Mouse (Mus musculus) olfactory bulb, adult 2 months (tissue): ENCODE results near the gene Gm21974.

Experiments
- CTCF ChIP-seq: fragments of 200-500 bp; IDR thresholded peaks from 2 replicates; pipeline ENCODE4 v1.5.1; 2012; ENCODE audit warnings: low read depth, mild to moderate bottlenecking, low read length, moderate library complexity; ENCODE audit not compliant: insufficient read depth
- POLR2A ChIP-seq: fragments of 200-500 bp; IDR thresholded peaks from 2 replicates; pipeline ENCODE4 v1.6.1; 2012; ENCODE audit warnings: mild to moderate bottlenecking, low read depth, low read length, moderate library complexity; ENCODE audit not compliant: insufficient read depth

DNA sequence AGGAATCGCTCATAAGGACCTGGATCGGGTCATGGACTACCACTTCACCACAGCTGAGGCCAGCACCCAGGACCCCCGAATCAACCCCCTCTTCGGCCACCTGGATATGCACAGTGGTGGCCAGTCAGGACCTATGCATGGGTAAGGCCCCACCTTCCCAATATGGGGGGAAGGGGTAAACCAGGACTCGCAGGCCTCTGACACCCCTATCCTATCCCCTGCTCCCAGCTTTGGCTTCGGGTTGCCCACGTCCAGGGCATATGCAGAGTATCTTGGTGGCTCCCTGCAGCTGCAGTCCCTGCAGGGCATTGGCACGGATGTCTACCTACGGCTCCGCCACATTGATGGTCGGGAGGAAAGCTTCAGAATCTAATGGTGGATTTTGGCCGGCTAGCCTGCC lies 12.7 kb upstream of the Gm21974 start:
- TF ChIP-seq POLR2A (no peak), CTCF (no peak)
